Mouse (Mus musculus) MEL (cell line): ENCODE measurements around the gene Mrps10. TPM values are rescaled to one million over a fixed set of nuclear protein-coding genes. Genes with fewer than 3 reads are reported as not detected.

Source experiments
- DNase-seq: peaks from one replicate; pipeline ENCODE4 v3.0.0; 2011; ENCODE audit warnings: low read depth, low spot score
- H3K27ac ChIP-seq: 2 replicates; pipeline ENCODE4 v1.5.1; 2012; ENCODE audit warnings: low read depth, mild to moderate bottlenecking, control low read depth, low read length, moderate library complexity; ENCODE audit not compliant: control insufficient read depth
- H3K27me3 ChIP-seq, 2 experiments: fragments of 150-350 bp in 1 of 2; sonication (generic) in 1 of 2; 2 replicates each; pipeline ENCODE4 v1.6.1; 2012; ENCODE audit warnings: low read length in 2 of 2, mild to moderate bottlenecking in 2 of 2, improper control_type of control experiment in 1 of 2, moderate library complexity in 1 of 2; ENCODE audit not compliant: insufficient read depth in 2 of 2, control insufficient read depth in 1 of 2
- H3K36me3 ChIP-seq, 2 experiments: 2 replicates each; pipeline ENCODE4 v1.6.1; 2012 to 2014; ENCODE audit warnings: low read length in 2 of 2, improper control_type of control experiment in 1 of 2, inconsistent platforms in 1 of 2, mild to moderate bottlenecking in 1 of 2; ENCODE audit not compliant: insufficient read depth in 2 of 2, control insufficient read depth in 1 of 2
- H3K4me1 ChIP-seq, 2 experiments: fragments of 150-350 bp in 1 of 2; sonication (generic) in 1 of 2; 2 replicates each; pipeline ENCODE4 v1.6.1; 2012; ENCODE audit warnings: low read length in 2 of 2, improper control_type of control experiment in 1 of 2, mild to moderate bottlenecking in 1 of 2; ENCODE audit not compliant: insufficient read depth in 2 of 2, control insufficient read depth in 1 of 2
- H3K4me3 ChIP-seq, 2 experiments: fragments of 150-350 bp in 1 of 2; sonication (generic) in 1 of 2; 2 replicates each; pipeline ENCODE4 v1.5.1; 2012; ENCODE audit warnings: low read depth in 2 of 2, low read length in 2 of 2, mild to moderate bottlenecking in 2 of 2, moderate library complexity in 2 of 2, control low read depth in 1 of 2, improper control_type of control experiment in 1 of 2; ENCODE audit not compliant: control insufficient read depth in 1 of 2, insufficient read depth in 1 of 2
- H3K79me2 ChIP-seq: 2 replicates; pipeline ENCODE4 v1.6.1; 2012; ENCODE audit warnings: mild to moderate bottlenecking, low read length, moderate library complexity; ENCODE audit not compliant: control insufficient read depth, poor library complexity, insufficient read depth
- H3K9ac ChIP-seq: 2 replicates; pipeline ENCODE4 v1.6.1; 2012; ENCODE audit warnings: low read depth, mild to moderate bottlenecking, control low read depth, low read length, moderate library complexity; ENCODE audit not compliant: control insufficient read depth, poor library complexity, severe bottlenecking
- H3K9me3 ChIP-seq: fragments of 150-350 bp; sonication (generic); replicated peaks from 2 replicates; pipeline ENCODE4 v1.6.1; 2012; ENCODE audit warnings: mild to moderate bottlenecking, low read length, improper control_type of control experiment, moderate library complexity; ENCODE audit not compliant: insufficient read depth
- BHLHE40 ChIP-seq: IDR thresholded peaks from 2 replicates; pipeline ENCODE4 v1.6.1; 2012; ENCODE audit warnings: low read depth, mild to moderate bottlenecking, inconsistent platforms, low read length, improper control_type of control experiment, borderline replicate concordance
- CHD1 ChIP-seq: IDR thresholded peaks from 2 replicates; pipeline ENCODE4 v1.6.1; 2012; ENCODE audit warnings: low read depth, mild to moderate bottlenecking, inconsistent platforms, low read length, improper control_type of control experiment
- CHD2 ChIP-seq: IDR thresholded peaks from 2 replicates; pipeline ENCODE4 v1.6.1; 2011; ENCODE audit warnings: low read length, improper control_type of control experiment
- CTCF ChIP-seq, 3 experiments: IDR thresholded peaks in 2 of 3; conservative IDR thresholded peaks in 1 of 3; 2 replicates each; pipeline ENCODE4 v1.5.1; 2011 to 2012; ENCODE audit warnings: low read length in 3 of 3, low read depth in 2 of 3, mild to moderate bottlenecking in 2 of 3, improper control_type of control experiment in 1 of 3, inconsistent platforms in 1 of 3, mixed read lengths in 1 of 3, moderate library complexity in 1 of 3; ENCODE audit not compliant: control insufficient read depth in 1 of 3, insufficient read depth in 1 of 3, poor library complexity in 1 of 3, severe bottlenecking in 1 of 3
- E2F4 ChIP-seq: IDR thresholded peaks from 2 replicates; pipeline ENCODE4 v1.6.1; 2011; ENCODE audit warnings: low read depth, low read length, improper control_type of control experiment, borderline replicate concordance
- ELF1 ChIP-seq: IDR thresholded peaks from 2 replicates; pipeline ENCODE4 v1.6.1; 2014; ENCODE audit warnings: low read depth, mild to moderate bottlenecking, inconsistent platforms, low read length, improper control_type of control experiment, moderate library complexity
- EP300 ChIP-seq, 2 experiments: IDR thresholded peaks; 2 replicates each; pipeline ENCODE4 v1.6.1; 2011; ENCODE audit warnings: improper control_type of control experiment in 2 of 2, low read length in 2 of 2, low read depth in 1 of 2, mild to moderate bottlenecking in 1 of 2
- ETS1 ChIP-seq: IDR thresholded peaks from 2 replicates; pipeline ENCODE4 v1.6.1; 2012; ENCODE audit warnings: low read depth, mild to moderate bottlenecking, inconsistent platforms, low read length, improper control_type of control experiment, moderate library complexity
- GATA1 ChIP-seq: IDR thresholded peaks from 2 replicates; pipeline ENCODE4 v1.6.1; 2011; ENCODE audit warnings: low read depth, low read length, improper control_type of control experiment
- HCFC1 ChIP-seq: IDR thresholded peaks from 2 replicates; pipeline ENCODE4 v1.6.1; 2012; ENCODE audit warnings: low read depth, mild to moderate bottlenecking, inconsistent platforms, low read length, improper control_type of control experiment, moderate library complexity
- KAT2A ChIP-seq: conservative IDR thresholded peaks from 2 replicates; pipeline ENCODE4 v1.6.1; 2012; ENCODE audit warnings: low read depth, low read length, improper control_type of control experiment, inconsistent platforms
- MAX ChIP-seq: IDR thresholded peaks from 2 replicates; pipeline ENCODE4 v1.6.1; 2011; ENCODE audit warnings: low read length, improper control_type of control experiment
- MAZ ChIP-seq: IDR thresholded peaks from 2 replicates; pipeline ENCODE4 v1.6.1; 2012; ENCODE audit warnings: low read depth, mild to moderate bottlenecking, inconsistent platforms, low read length, improper control_type of control experiment
- MXI1 ChIP-seq: IDR thresholded peaks from 2 replicates; pipeline ENCODE4 v1.6.1; 2011; ENCODE audit warnings: mild to moderate bottlenecking, low read depth, low read length, improper control_type of control experiment
- MYB ChIP-seq: IDR thresholded peaks from 2 replicates; pipeline ENCODE4 v1.6.1; 2011; ENCODE audit warnings: mild to moderate bottlenecking, low read depth, low read length, improper control_type of control experiment
- MYC ChIP-seq: IDR thresholded peaks from 2 replicates; pipeline ENCODE4 v1.6.1; 2011; ENCODE audit warnings: low read depth, mild to moderate bottlenecking, low read length, improper control_type of control experiment, moderate library complexity
- NELFE ChIP-seq: IDR thresholded peaks from 2 replicates; pipeline ENCODE4 v1.6.1; 2011; ENCODE audit warnings: low read depth, low read length, improper control_type of control experiment
- POLR2A ChIP-seq, 2 experiments: IDR thresholded peaks; 2 replicates each; pipeline ENCODE4 v1.6.1; 2011 to 2012; ENCODE audit warnings: low read length in 2 of 2, mild to moderate bottlenecking in 2 of 2, control low read depth in 1 of 2, improper control_type of control experiment in 1 of 2, low read depth in 1 of 2, moderate library complexity in 1 of 2; ENCODE audit not compliant: control insufficient read depth in 1 of 2, insufficient read depth in 1 of 2, poor library complexity in 1 of 2
- POLR2AphosphoS2 ChIP-seq: IDR thresholded peaks from 2 replicates; pipeline ENCODE4 v1.6.1; 2011; ENCODE audit warnings: low read length, improper control_type of control experiment
- RCOR1 ChIP-seq: IDR thresholded peaks from 2 replicates; pipeline ENCODE4 v1.6.1; 2012; ENCODE audit warnings: low read depth, mild to moderate bottlenecking, inconsistent platforms, low read length, improper control_type of control experiment
- SIN3A ChIP-seq: IDR thresholded peaks from 2 replicates; pipeline ENCODE4 v1.6.1; 2012; ENCODE audit warnings: low read length, improper control_type of control experiment, inconsistent platforms
- TBP ChIP-seq: IDR thresholded peaks from 2 replicates; pipeline ENCODE4 v1.8.0; 2011; ENCODE audit warnings: low read depth, low read length, improper control_type of control experiment
- TCF12 ChIP-seq: IDR thresholded peaks from 2 replicates; pipeline ENCODE4 v1.6.1; 2014; ENCODE audit warnings: low read depth, mild to moderate bottlenecking, inconsistent platforms, low read length, improper control_type of control experiment, moderate library complexity
- USF1 ChIP-seq: IDR thresholded peaks from 2 replicates; pipeline ENCODE4 v1.6.1; 2014; ENCODE audit warnings: low read depth, mild to moderate bottlenecking, inconsistent platforms, low read length, improper control_type of control experiment, moderate library complexity
- USF2 ChIP-seq, 2 experiments: IDR thresholded peaks; 2 replicates each; pipeline ENCODE4 v1.6.1; 2011 to 2012; ENCODE audit warnings: improper control_type of control experiment in 2 of 2, low read length in 2 of 2, borderline replicate concordance in 1 of 2, inconsistent platforms in 1 of 2, low read depth in 1 of 2, mild to moderate bottlenecking in 1 of 2; ENCODE audit not compliant: insufficient read depth in 1 of 2
- ZMIZ1 ChIP-seq: IDR thresholded peaks from 2 replicates; pipeline ENCODE4 v1.6.1; 2012; ENCODE audit warnings: low read depth, mild to moderate bottlenecking, inconsistent platforms, low read length, improper control_type of control experiment, moderate library complexity
- polyA plus RNA-seq, 2 experiments: library from polyadenylated mRNA; stranded (reverse) in 1 of 2; unstranded in 1 of 2; fragments of >175 nt in 1 of 2; fragments of >200 nt in 1 of 2; gene quantifications; 2 replicates each; pipeline versions ENCODE4 v1.2.1 to v1.2.4; 2012; ENCODE audit warnings: low replicate concordance in 2 of 2, low read depth in 1 of 2; ENCODE audit not compliant: insufficient read length in 2 of 2, insufficient read depth in 1 of 2, missing spikeins in 1 of 2
- total RNA-seq: library from RNA; depleted of rRNA; stranded (reverse); fragments of 300-350 nt; gene quantifications from 2 replicates; pipeline ENCODE4 v1.2.3, GENCODE M21; 2012

Gene Mrps10
- total and polyA plus RNA-seq, 3 experiments, result 78.9 to 442 (median 107) TPM

DNA sequence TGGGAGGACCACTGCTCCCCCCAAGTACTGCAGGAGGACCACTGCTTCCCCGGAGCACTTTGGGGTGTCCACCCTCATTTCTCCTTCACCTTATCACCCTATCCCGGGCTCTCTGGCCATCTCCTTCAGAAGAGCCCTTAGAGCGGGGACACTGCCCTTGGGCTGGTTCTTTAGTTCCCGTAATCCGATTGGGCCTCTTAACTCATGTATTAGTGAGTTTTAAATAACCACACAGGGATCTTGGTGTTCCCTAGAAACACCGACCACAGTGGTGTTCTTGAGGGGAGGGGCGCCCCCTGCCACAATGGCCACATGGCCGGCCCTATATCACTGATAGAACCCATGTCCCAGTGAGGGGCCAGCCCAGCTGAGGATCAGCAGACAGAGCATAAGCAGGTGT, 30.4 kb downstream of the Mrps10 start:
- Histone ChIP-seq H3K27me3 (peaks cover 0 to 2% of the 10 kb centered on the region in 2 experiments; a peak in 2 of 4 replicates), H3K4me3 (no peak overlapping the region), H3K79me2 (no peaks in the 10 kb centered on the region)
- TF ChIP-seq CHD2, result no peak
- no peak for TF ChIP-seq RCOR1
- no peak for TF ChIP-seq POLR2AphosphoS2
- no peak for TF ChIP-seq MAZ
- TF ChIP-seq POLR2A (IDR thresholded peaks at IDR 0.05; ENCODE audit: control insufficient read depth in 1 of 2, insufficient read depth in 1 of 2, low read depth in 1 of 2, low read length in 2 of 2, poor library complexity in 1 of 2), result no peak
- TF ChIP-seq MYC, result no peak
- TF ChIP-seq MAX, result no peak
- no peak for TF ChIP-seq BHLHE40
- no peak for TF ChIP-seq NELFE
- no peak for TF ChIP-seq EP300 (IDR thresholded peaks at IDR 0.05; ENCODE audit: low read depth in 1 of 2, low read length in 2 of 2)
- no peak for TF ChIP-seq E2F4
- no peak for TF ChIP-seq USF1
- no peak for TF ChIP-seq CTCF (IDR thresholded peaks at IDR 0.05 in 2 of 3, conservative IDR thresholded peaks at IDR 0.05 in 1 of 3; ENCODE audit: control insufficient read depth in 1 of 3, insufficient read depth in 1 of 3, low read depth in 2 of 3, low read length in 3 of 3, poor library complexity in 1 of 3, severe bottlenecking in 1 of 3)
- no peak for TF ChIP-seq MYB
- TF ChIP-seq, all 39 proteins: peak for 0
- peaks cover 0 to 7% of the 10 kb centered on the region in 2 experiments; a peak in 1 of 4 replicates for H3K4me1 ChIP-seq
- H3K27ac ChIP-seq, result no peak overlapping the region
- no peak overlapping the region for H3K9ac ChIP-seq
- no peaks in the 10 kb centered on the region for H3K36me3 ChIP-seq
- H3K9me3 ChIP-seq, result no peaks in the 10 kb centered on the region
- no peak for DNase-seq

DNA sequence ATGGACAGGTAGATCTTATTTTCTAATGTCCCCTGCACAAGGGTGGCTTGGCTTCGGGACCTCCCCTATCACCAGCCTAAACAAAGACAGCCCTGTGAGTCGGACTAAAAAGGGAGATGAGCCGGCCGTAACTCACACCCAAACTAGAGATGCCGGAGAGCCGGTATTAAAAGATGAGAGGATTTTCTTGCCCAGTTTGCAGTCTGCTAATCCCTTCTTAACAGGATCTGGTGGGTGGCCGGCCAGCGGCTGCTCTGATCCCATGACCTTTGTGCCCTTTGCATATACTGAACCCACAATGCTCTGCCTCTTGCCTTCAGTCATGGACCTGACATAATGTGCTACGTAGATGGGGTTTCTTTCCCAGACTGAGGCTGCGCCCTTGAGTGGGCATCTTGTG, 31.8 kb downstream of the Mrps10 start, which contains the start of gene Guca1a:
TSS of gene Guca1a (minus strand) at position 134 of the 400 bp plus-strand sequence.
- Histone ChIP-seq H3K27ac (no peak within 1 kb of the TSS), H3K4me3 (no peak within 1 kb of the TSS), H3K4me1 (peaks cover 0 to 4% of the 10 kb centered on the region in 2 experiments; a peak in 1 of 4 replicates), H3K36me3 (no peaks in the 10 kb centered on the region), H3K9me3 (no peaks in the 10 kb centered on the region)
- DNase-seq, result no peak
- no peak for TF ChIP-seq ELF1
- TF ChIP-seq HCFC1, result no peak
- no peak for TF ChIP-seq SIN3A
- TF ChIP-seq MXI1, result no peak
- no peak for TF ChIP-seq CHD2
- no peak for TF ChIP-seq MAX
- no peak for TF ChIP-seq CHD1
- TF ChIP-seq CTCF (IDR thresholded peaks at IDR 0.05 in 2 of 3, conservative IDR thresholded peaks at IDR 0.05 in 1 of 3; ENCODE audit: control insufficient read depth in 1 of 3, insufficient read depth in 1 of 3, low read depth in 2 of 3, low read length in 3 of 3, poor library complexity in 1 of 3, severe bottlenecking in 1 of 3), result no peak
- no peak for TF ChIP-seq USF2 (IDR thresholded peaks at IDR 0.05; ENCODE audit: borderline replicate concordance in 1 of 2, insufficient read depth in 1 of 2, low read depth in 1 of 2, low read length in 2 of 2)
- TF ChIP-seq ZMIZ1, result no peak
- no peak for TF ChIP-seq KAT2A
- no peak for TF ChIP-seq BHLHE40
- no peak for TF ChIP-seq GATA1
- no peak for TF ChIP-seq POLR2AphosphoS2
- no peak for TF ChIP-seq NELFE
- TF ChIP-seq TBP, result no peak
- TF ChIP-seq RCOR1, result no peak
- TF ChIP-seq USF1, result no peak
- no peak for TF ChIP-seq TCF12
- TF ChIP-seq ETS1, result no peak
- TF ChIP-seq, all 39 proteins: peak for 0
- Histone ChIP-seq H3K27me3 (peaks cover 0 to 2% of the 10 kb centered on the region in 2 experiments; a peak in 2 of 4 replicates), H3K79me2 (no peaks in the 10 kb centered on the region), H3K9ac (no peak within 1 kb of the TSS)
